Mouse (Mus musculus) megakaryocyte progenitor cell, adult 5-6 weeks (primary cell): ENCODE results near the gene Gm17409. TPM values are rescaled to one million over a fixed set of nuclear protein-coding genes. Genes with fewer than 3 reads are reported as not detected.

ENCODE experiments used
- total RNA-seq, 2 experiments: library from RNA; stranded (forward) in 1 of 2; stranded (reverse) in 1 of 2; fragments of 157-497, 149-512 nt in 1 of 2; fragments of 200-1000 nt in 1 of 2; gene quantifications; 2 replicates each; pipeline versions ENCODE4 v1.2.3 to v1.2.4; 2015 to 2017

Gm17409 gene
- total RNA-seq, 2 experiments from 2014 or later, result not detected

Other genes with a start within 250 kb of the Gm17409 start
- gene Acvr1c, start 112.2 kb upstream of the Gm17409 start, total RNA-seq (2015), result not detected in 2 replicates
- gene Acvr1c, start 112.2 kb upstream of the Gm17409 start, total RNA-seq (2017), result 0.03 TPM in 1 of 2 replicates, not detected in the other
- gene Acvr1, start 97.0 kb downstream of the Gm17409 start, total RNA-seq (2015), result 2.3 and 3.5 TPM in 2 replicates
- gene Acvr1, start 97.0 kb downstream of the Gm17409 start, total RNA-seq (2017), result 0.87 and 0.88 TPM in 2 replicates
- gene Upp2, start 97.2 kb downstream of the Gm17409 start, total RNA-seq (2015), result 0.37 and 0.64 TPM in 2 replicates
- not detected in 2 replicates for gene Upp2, start 97.2 kb downstream of the Gm17409 start, total RNA-seq (2017)